ENCODE assay signal across 27 mouse cellular contexts in genomic region chr12:104907133-104907532, GRCm38 (mm10). TPM values are rescaled to one million over a fixed set of nuclear protein-coding genes. Genes with fewer than 3 reads are reported as not detected.
DNase-seq lines count a peak whose midpoint lies in the region; ATAC-seq lines count a peak whose summit lies in the region.
"Had no signal": no experiment of that assay in that cellular context is flagged by ENCODE, and none has a peak within 500 bp of the region (broad histone marks: within the 10 kb centered on the region; RNA-seq: fewer than 3 reads in every experiment).

No protein-coding gene starts in this region.

- peaks cover 64% of the 10 kb centered on the region for H3K4me1 ChIP-seq in hindbrain, embryonic 10.5 days (replicated peaks)
- peaks cover 10% of the 10 kb centered on the region; the same call in 1 of the 2 replicates for H3K4me1 ChIP-seq in hindbrain, embryonic 14.5 days (replicated peaks; ENCODE audit: control insufficient read depth, insufficient read depth, low read length)

- 87% methylated on average over 2 of the region's 2 CpGs for WGBS in hindbrain, embryonic 10.5 days
- WGBS in hindbrain, embryonic 14.5 days = 90% methylated on average over 2 of the region's 2 CpGs

- no peak overlapping the region for H3K4me2 ChIP-seq in hindbrain, embryonic 14.5 days (replicated peaks)
- H3K4me2 ChIP-seq: embryonic facial prominence, embryonic 12.5 days; hindbrain, embryonic 12.5 days; liver, embryonic 11.5 days; neural tube, embryonic 12.5 days had no signal

- 0 out of 2 replicates have a peak, but pooled peaks cover 5% of the 10 kb centered on the region for H3K9me3 ChIP-seq in hindbrain, embryonic 10.5 days
- H3K9me3 ChIP-seq in hindbrain, embryonic 14.5 days (ENCODE audit: control insufficient read depth, low read length) = no peaks in the 10 kb centered on the region
- H3K9me3 ChIP-seq: embryonic facial prominence, embryonic 12.5 days; neural tube, embryonic 12.5 days had no signal

- H3K4me3 ChIP-seq in hindbrain, embryonic 10.5 days = no peak overlapping the region
- no peak overlapping the region for H3K4me3 ChIP-seq in hindbrain, embryonic 14.5 days (replicated peaks; ENCODE audit: low read length)
- H3K4me3 ChIP-seq: embryonic facial prominence, embryonic 12.5 days; hindbrain, embryonic 12.5 days; left cerebral cortex, adult 2 months; neural tube, embryonic 12.5 days had no signal

- DNase-seq in hindbrain, embryonic 10.5 days (ENCODE audit: low spot score) = no peak
- no peak for DNase-seq in hindbrain, embryonic 14.5 days (ENCODE audit: low spot score)
- DNase-seq in B cell, adult 2 months = peak; percentile 46 to 55
- DNase-seq in ZHBTc4 (ENCODE audit: low read depth, low spot score) = peak; percentile 82
- DNase-seq in layer of hippocampus, adult 9-10 months (ENCODE audit: low spot score) = no peak
- no peak for DNase-seq in frontal cortex, postnatal 25 days (ENCODE audit: low spot score in 2 of 2)
- DNase-seq in layer of hippocampus, postnatal 25 days (ENCODE audit: extremely low spot score in 1 of 2, low spot score in 1 of 2) = no peak
- DNase-seq: adrenal gland, postnatal 10 days; cerebellum, adult 18-20 months; cerebellum, postnatal 36 days; gastrocnemius, postnatal 25 days; kidney, adult 9 months; kidney, postnatal 25 days; left cerebral cortex, postnatal 4 days; lung, adult 2 months; lung, postnatal 4 days; spleen, adult 18-20 months; thymus, postnatal 36 days had no signal

- no peaks in the 10 kb centered on the region for H3K36me3 ChIP-seq in hindbrain, embryonic 10.5 days
- no peaks in the 10 kb centered on the region for H3K36me3 ChIP-seq in hindbrain, embryonic 14.5 days (replicated peaks; ENCODE audit: control insufficient read depth, insufficient read depth)
- H3K36me3 ChIP-seq: embryonic facial prominence, embryonic 12.5 days; hindbrain, embryonic 12.5 days; neural tube, embryonic 12.5 days had no signal

- no peak for ATAC-seq in hindbrain, embryonic 14.5 days (ENCODE audit: low FRiP score)
- ATAC-seq in megakaryocyte, adult 5-6 weeks (ENCODE audit: poor library complexity, severe bottlenecking) = 0 out of 2 replicates have a peak, but pooled peaks have one; percentile 10
- ATAC-seq: forebrain, embryonic 14.5 days; inflammation-experienced regulatory T-cells, adult 6 months had no signal

- H3K27ac ChIP-seq in hindbrain, embryonic 10.5 days = 0 out of 2 replicates have a peak overlapping the region, but pooled peaks have one; percentile 78
- H3K27ac ChIP-seq in hindbrain, embryonic 14.5 days = no peak overlapping the region
- H3K27ac ChIP-seq: hindbrain, embryonic 12.5 days; left cerebral cortex, adult 2 months; neural tube, embryonic 12.5 days had no signal

- H3K27me3 ChIP-seq in hindbrain, embryonic 10.5 days (ENCODE audit: insufficient read depth, poor library complexity, severe bottlenecking) = peaks cover 53% of the 10 kb centered on the region
- H3K27me3 ChIP-seq in hindbrain, embryonic 14.5 days (ENCODE audit: control insufficient read depth, insufficient read depth, low read length) = no peaks in the 10 kb centered on the region; the same call in 1 of the 2 replicates
- H3K27me3 ChIP-seq: embryonic facial prominence, embryonic 12.5 days; neural tube, embryonic 12.5 days had no signal

- no peak overlapping the region for H3K9ac ChIP-seq in hindbrain, embryonic 14.5 days
- H3K9ac ChIP-seq: embryonic facial prominence, embryonic 12.5 days; hindbrain, embryonic 12.5 days; neural tube, embryonic 12.5 days had no signal

RNA-seq across cellular contexts. Expression of gene Clmn, which starts 42.3 kb away (rescaled TPM):
- 2.4 and 2.7 TPM in 2 replicates for polyA plus RNA-seq in hindbrain, embryonic 10.5 days (2016; fragmentation: Nextera tagmentation; extraction: Ambion mirVana)
- polyA plus RNA-seq in hindbrain, embryonic 14.5 days (2014; fragmentation: Nextera tagmentation; extraction: Ambion mirVana) = 1.0 and 1.7 TPM in 2 replicates
- 0.22 and 0.46 TPM in 2 replicates for total RNA-seq in megakaryocyte, adult 5-6 weeks (2015)
- total RNA-seq in megakaryocyte, adult 5-6 weeks (2017) = 0.04 TPM in 1 of 2 replicates, not detected in the other
- total RNA-seq in layer of hippocampus, postnatal 25 days (2021) = 10 to 100 TPM; 81.0 to 83.2 TPM
- total RNA-seq: CH12.LX had no signal

Comparison
In these comparisons a context has a peak if more than half of its experiments do, and no peak if none do; other contexts are left out.
1. DNase-seq: peak in B cell, adult 2 months (2 of 2) and ZHBTc4 (single experiment); none in hindbrain, embryonic 10.5 days (single experiment), hindbrain, embryonic 14.5 days (single experiment), layer of hippocampus, adult 9-10 months (single experiment), frontal cortex, postnatal 25 days (0 of 2) and layer of hippocampus, postnatal 25 days (0 of 2).
2. RNA of gene Clmn, which starts 42.3 kb away (total RNA-seq): 81.0 to 83.2 TPM in layer of hippocampus, postnatal 25 days; 0.04 to 0.46 TPM in megakaryocyte, adult 5-6 weeks; every median in the first group is over 10 times any median in the second.